Mouse (Mus musculus): ENCODE data around the gene Gzmb.
"Not testable (repeated sequence)": the region's sequence is repeated elsewhere in the genome, so short reads cannot be mapped to it uniquely, and the experiment has no call there.

Gzmb gene

GRCm38 (mm10) chr14:56262153-56262552 lies at the start of gene Gzmb:
TSS of gene Gzmb (minus strand) at chr14:56262260.
- DNase-seq: no peak

DNA sequence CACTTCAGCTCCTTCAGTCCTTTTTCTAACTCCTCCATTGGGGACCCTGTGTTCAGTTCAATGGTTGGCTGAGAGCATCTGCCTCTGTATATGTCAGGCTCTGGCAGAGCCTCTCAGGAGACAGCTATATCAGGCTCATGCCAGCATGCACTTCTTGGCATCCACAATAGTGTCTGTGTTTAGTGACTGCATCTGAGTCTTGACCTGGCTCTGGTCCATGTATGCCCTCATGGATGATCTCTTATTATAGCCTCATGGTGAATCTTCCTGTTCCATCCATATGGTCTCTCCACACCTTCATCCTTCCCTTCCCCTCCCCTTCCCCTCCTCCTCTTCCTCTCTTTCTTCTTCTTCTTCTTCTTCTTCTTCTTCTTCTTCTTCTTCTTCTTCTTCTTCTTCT lies 49.7 kb upstream of the Gzmb start:
- DNase-seq: not testable (repeated sequence)

DNA sequence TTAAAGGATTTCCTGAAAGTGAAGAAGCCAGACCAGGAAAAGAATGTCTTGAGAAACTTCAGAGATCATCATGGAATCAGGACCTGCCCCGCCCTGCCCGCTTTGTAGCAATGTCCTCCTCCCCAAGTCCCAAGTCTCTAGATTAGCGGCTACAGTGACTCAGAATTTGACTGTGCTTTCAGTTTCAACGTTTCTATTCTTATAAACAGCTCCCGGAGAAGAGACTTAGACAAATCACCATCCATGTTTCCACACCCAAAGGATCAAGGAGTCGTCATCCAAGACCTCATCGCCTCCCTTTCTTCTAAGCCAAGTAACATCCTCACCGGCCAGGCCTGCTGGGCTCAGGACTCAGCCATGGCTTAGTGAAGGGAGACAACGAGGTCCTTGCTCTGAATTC lies 48.2 kb upstream of the Gzmb start:
- DNase-seq: no peak

DNA sequence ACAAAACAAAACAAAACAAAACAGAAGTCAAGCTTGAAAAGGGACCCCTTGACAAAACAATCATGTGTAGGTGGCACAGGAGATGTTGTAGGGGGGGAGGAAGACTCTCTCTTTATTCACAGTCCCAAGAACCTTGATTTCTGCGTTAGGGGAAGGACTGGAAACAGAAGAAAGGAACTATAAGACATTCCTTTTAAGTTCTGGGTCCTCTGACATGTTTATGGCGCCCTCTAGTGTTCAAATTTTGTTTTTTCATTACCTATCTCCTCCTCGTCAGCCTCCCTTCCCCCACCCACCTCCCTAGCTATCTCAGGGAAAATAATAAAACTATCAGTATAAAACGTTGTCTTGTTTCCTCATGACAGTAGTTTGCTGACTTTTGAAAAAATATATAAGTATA lies 42.1 kb upstream of the Gzmb start:
- peak; percentile 5 to 37 for DNase-seq

DNA sequence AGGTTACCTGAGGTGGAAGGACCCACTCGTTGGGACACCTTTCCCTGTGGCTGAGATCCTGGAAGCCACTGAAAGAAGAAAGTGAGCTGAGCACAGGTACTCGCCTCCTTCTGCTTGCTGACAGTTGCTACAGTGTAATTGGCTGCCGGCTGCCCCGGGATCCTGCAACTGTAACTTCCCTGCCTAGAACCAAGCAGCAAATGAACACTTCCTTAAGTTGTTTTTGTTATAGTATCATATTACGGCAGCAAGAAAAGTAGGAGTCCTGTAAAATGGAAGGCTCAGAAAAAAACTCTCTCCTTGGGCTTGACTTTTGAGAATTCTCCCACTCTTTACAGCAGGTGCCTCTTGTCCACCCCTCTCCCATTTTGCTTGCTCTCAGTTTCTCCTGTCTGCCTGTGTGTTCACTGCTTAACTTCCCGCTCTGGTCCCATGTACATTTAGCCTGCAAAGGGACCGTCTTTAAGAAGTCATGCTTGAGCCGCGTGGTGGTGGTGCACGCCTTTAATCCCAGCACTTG lies 41.5 kb upstream of the Gzmb start:
- no peak for DNase-seq

- DNase-seq: no peak
These were observed 40.0 kb upstream of the Gzmb start for GRCm38 (mm10) chr14:56302091-56302490.

DNA sequence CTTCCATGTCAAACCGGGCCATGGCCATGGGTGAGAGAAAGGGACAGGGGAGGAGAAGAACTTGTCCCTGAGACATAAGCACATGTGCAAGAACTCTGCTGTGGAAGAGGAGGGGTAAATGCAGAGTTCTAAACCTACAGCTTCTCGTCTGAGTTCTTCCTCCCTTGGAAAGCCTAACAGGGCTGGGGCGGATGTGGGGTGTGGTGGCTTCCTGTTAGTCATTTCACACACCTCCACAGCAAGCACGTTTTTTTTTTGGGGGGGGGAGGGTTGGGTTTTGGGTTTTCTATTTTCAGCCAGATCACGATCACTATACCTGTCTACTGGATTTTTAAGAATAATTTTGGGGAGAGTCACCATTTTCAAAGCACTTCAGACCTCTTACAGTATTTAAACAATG lies 34.7 kb upstream of the Gzmb start:
- no peak for DNase-seq

DNA sequence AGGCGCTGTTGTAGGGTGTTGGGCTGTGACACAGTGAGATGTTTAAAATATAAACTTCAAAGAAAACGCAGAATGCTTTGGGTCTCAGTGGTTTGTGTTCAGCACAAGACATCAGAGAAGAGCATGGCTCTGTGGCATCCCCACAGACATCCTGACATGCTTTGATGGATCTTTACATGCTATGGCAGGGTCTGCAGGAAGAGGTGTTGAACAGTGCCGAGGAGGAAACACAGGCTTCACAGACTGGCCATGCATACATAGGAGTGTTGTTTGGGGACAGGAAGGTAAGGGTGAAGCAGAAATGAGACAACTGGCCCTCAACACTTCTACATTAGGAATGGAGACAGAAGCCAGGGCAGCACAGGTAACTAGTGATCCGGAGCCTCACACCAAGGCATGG lies 34.0 kb upstream of the Gzmb start:
- no peak for DNase-seq

GRCm38 (mm10) chr14:56293146-56293545 lies 31.1 kb upstream of the Gzmb start:
- no peak for DNase-seq

GRCm38 (mm10) chr14:56288651-56289050 lies 26.6 kb upstream of the Gzmb start:
- no peak for DNase-seq

- no peak for DNase-seq
These were observed 25.7 kb upstream of the Gzmb start for GRCm38 (mm10) chr14:56287806-56288205.

- DNase-seq: no peak
These were observed 22.6 kb upstream of the Gzmb start for GRCm38 (mm10) chr14:56284356-56285325.

- no peak for DNase-seq
These were observed 21.8 kb upstream of the Gzmb start for GRCm38 (mm10) chr14:56283816-56284215.

DNA sequence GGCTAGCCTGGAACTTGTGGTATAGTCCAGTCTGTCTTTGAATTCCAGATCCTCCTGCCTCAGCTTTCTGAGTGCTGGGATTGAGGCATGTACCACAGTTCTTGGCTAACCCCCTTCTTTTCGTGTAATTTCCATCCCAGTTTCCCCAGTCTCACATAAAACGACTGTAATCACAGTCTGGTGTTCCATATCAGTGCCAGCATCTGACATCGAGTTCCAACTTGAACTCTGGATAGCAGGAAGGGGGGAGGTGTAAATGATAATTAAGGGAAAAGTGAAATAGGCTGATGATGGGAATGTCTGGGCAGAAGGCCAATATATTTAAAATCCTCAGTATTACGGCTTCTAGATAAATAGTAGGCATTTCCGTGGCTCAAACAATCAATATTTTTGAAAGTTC lies 19.0 kb upstream of the Gzmb start:
- DNase-seq: no peak

DNA sequence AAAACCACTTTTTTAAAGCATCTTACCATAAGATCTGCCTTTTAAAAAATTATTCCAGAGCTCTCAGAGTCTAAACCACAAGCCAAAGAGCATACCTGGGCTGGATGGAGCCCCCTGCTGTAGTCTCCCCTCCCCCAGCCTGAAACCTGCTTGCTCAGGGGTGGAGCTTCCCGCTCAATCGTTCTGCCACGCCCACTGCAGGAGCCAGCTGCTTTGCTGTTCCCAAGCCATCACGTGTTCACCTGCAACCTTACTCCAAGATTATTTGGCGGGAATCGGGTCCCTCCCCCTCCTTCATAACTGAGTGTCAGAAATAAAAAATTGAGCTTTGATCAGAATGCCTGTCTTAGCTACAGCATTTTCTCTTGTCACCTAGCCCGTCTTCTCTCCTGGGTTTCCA lies 16.6 kb upstream of the Gzmb start:
- DNase-seq: not testable (repeated sequence)

GRCm38 (mm10) chr14:56276096-56276495 lies 14.0 kb upstream of the Gzmb start:
- not testable (repeated sequence) for DNase-seq

DNA sequence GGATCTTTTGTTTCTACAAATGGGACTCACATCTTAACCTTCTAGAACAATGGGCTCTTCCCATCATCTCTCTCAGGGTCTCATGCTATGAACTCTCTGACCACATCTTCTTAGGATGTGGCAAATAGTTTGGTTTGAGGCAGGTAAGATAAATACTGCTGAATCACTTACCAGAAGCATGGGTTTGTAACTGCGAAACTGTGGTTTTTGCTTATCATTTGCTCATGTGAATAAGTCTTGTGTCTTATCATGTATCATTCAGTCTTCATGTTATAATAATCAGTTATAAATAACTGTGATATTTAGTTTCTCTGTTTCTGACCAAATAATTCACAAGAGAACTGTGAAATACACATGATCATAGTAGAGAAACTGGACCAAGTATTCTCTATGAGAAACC lies 4.0 kb upstream of the Gzmb start:
- DNase-seq: no peak

DNA sequence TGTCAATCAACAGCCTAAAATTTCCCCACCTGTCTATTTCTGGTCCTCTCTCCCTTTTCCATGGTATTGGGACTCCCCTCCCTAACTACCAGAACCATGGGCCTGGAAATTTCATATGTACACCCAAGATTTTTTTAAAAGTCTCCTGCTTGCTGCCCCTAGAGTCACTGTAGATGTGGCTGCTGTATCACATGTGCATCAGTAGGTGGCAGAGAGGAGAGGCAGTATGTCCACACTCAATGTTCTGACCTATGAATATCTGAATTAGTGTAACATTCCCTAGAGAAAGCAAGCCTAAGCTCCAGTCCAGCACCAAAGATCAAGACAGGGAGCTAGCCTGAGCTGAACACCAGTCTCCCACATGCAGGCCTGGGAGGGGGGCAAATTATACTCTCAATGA lies 21.7 kb downstream of the Gzmb start:
- DNase-seq: no peak

- DNase-seq: no peak
These were observed 27.5 kb downstream of the Gzmb start, which contains the start of gene Gzmc for GRCm38 (mm10) chr14:56234556-56234955. TSS of gene Gzmc (minus strand) at chr14:56234656.

- DNase-seq: no peak
These were observed 50.7 kb downstream of the Gzmb start, which contains the start of gene Gzmf for GRCm38 (mm10) chr14:56211317-56211716. TSS of gene Gzmf (minus strand) at chr14:56211417.
